Mouse (Mus musculus): ENCODE results near the gene Trpm3. TPM values are rescaled to one million over a fixed set of nuclear protein-coding genes. Genes with fewer than 3 reads are reported as not detected.

Trpm3 gene
- total RNA-seq (2014; fragmentation: Nextera tagmentation) (not detected in 2 replicates), total RNA-seq (2017) (not detected in 2 replicates)

DNA sequence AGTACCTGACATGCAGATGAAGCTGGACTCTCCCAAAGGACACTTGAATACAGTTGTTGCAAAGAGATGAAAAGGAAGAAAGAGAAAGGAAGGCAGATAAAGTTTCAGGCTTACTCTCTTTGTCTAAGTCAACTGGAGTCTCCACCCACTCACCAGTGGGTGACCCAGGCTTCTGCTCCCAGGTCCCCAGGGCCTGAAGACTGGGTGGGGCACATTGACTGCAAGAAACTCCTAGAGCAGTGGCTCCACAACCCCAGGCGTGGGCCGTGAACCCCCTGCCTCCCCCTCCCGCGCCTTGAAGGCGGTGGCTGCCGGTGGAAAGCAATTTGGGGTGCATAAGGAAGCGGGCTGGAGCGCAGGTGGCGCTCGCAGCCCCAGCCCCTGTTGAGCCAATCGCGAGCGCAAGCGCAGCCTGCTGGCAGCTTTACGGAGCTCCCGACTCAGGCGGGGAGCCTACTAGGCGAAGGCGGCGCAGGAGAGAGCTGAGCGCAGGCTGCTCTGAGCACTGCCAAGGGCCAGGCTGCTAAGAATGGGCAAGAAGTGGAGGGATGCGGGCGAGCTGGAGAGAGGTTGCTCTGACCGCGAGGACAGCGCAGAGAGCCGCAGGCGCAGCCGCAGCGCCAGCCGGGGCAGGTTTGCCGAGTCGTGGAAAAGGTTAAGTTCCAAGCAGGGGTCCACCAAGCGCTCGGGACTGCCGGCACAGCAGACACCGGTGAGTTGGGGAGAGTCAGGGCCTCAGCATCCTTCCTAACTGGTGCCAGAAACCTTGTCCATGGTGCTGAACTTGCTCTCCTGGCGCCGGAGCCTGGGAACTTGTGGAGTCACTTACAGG is at the start of gene Trpm3:
Gene Trpm3, plus strand, starts transcription at position 457 of the 832 bp plus-strand sequence.
- ATAC-seq (replicated peaks; ENCODE audit: low FRiP score, low TSS enrichment, poor library complexity, severe bottlenecking): peak; percentile 61; the same call in 1 of the 2 replicates

GRCm38 (mm10) chr19:22100582-22100981 is 38.3 kb upstream of the Trpm3 start:
- no peak for ATAC-seq (replicated peaks; ENCODE audit: low FRiP score, low TSS enrichment, poor library complexity, severe bottlenecking)

GRCm38 (mm10) chr19:22103865-22104264 is 35.0 kb upstream of the Trpm3 start:
- ATAC-seq (replicated peaks; ENCODE audit: low FRiP score, low TSS enrichment, poor library complexity, severe bottlenecking): no peak

DNA sequence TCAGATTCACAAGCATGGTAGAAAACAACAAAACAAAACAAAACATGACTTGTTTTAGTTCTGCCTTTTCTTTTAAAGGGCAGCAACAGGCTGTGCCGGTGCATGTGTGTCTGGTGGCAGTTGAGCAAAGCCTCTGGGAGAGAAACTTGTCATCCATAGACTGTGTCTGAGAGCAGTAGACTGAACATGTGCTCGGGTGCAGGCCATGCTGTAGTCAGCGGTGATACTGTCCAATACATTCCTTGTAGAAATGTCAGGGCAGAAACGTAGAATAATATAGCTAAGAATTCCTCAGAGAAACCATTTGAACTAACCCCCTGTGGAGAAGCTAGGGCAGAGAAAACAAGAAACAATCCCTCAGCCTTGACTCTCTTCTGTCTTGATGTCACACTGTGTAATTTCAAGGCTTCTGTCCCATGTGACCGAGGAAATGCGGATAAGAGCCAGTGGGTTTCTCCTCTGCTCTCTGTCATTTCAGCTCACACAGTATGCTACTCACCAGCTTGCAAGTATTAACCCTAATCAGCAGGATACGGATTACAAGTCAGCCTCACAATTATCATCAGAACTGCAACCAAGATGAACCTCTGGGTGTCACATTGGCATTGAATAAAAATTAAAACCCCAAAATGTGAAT is 33.9 kb upstream of the Trpm3 start:
- ATAC-seq (replicated peaks; ENCODE audit: low FRiP score, low TSS enrichment, poor library complexity, severe bottlenecking): no peak

- ATAC-seq (replicated peaks; ENCODE audit: low FRiP score, low TSS enrichment, poor library complexity, severe bottlenecking): no peak
Measured at GRCm38 (mm10) chr19:22105648-22106047, 33.2 kb upstream of the Trpm3 start.

GRCm38 (mm10) chr19:22108893-22109463 is 29.9 kb upstream of the Trpm3 start:
- no peak for ATAC-seq (replicated peaks; ENCODE audit: low FRiP score, low TSS enrichment, poor library complexity, severe bottlenecking)

DNA sequence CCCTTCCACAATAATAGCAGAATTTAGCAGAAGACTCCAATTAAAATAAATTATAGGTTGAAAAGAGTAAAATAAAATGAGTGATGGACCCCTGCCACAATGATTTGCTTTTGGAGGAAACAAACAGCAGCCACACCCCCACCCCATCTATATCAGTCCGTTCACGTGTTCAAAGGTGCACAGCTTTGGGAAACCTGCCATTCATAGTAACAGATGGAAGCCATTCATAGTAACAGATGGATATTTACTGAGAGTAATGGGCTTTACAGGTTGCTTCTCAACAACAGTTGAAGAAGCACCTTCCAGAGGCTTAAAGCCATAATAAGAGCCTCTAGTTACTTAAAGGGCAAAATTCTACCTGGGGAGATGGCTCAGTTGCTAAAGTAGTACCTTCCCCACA is 17.9 kb upstream of the Trpm3 start:
- ATAC-seq (replicated peaks; ENCODE audit: low FRiP score, low TSS enrichment, poor library complexity, severe bottlenecking): no peak

GRCm38 (mm10) chr19:22121631-22122030 is 17.2 kb upstream of the Trpm3 start:
- ATAC-seq (replicated peaks; ENCODE audit: low FRiP score, low TSS enrichment, poor library complexity, severe bottlenecking): no peak

DNA sequence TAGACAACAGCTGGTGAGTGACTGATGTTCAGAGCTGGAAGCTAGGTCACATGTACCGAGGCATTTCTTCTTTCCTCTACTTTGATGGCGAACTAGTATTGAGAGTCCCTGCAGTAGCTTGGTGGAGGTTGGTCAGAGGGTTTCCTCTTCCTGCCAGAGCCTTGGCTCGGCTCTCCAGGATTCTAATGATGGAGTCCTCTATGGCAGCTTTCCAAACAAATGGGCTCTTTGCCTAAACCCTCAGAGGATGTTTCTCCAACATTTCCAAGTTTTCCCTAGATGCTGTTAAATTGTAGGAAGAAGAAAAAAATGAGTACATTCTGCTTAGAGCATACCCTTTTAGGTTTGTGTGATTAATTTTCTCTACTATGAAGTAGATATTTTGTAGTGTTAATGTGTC is 6.2 kb upstream of the Trpm3 start:
- no peak for ATAC-seq (replicated peaks; ENCODE audit: low FRiP score, low TSS enrichment, poor library complexity, severe bottlenecking)

DNA sequence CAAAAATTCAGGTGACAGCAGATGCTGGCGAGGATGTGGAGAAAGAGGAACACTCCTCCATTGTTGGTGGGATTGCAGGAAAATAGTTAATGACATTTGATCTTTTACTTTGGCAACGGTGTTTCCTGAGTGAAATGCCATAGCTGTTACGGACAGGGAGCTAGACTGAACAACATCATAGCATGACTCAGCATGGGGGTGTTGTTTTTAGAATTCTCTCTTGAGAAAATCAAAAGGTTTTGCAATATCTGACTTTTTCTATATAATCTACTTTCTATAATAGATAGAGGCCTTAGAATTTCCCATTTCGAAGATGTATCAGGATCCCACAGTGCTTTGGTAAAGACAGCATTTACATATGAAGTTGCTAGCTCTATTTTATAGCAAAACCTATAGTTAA is 39.7 kb downstream of the Trpm3 start:
- ATAC-seq (replicated peaks; ENCODE audit: low FRiP score, low TSS enrichment, poor library complexity, severe bottlenecking): no peak

GRCm38 (mm10) chr19:22179017-22179416 is 40.2 kb downstream of the Trpm3 start:
- ATAC-seq (replicated peaks; ENCODE audit: low FRiP score, low TSS enrichment, poor library complexity, severe bottlenecking): no peak

GRCm38 (mm10) chr19:22180136-22180535 is 41.3 kb downstream of the Trpm3 start:
- ATAC-seq (replicated peaks; ENCODE audit: low FRiP score, low TSS enrichment, poor library complexity, severe bottlenecking): no peak

- no peak for ATAC-seq (replicated peaks; ENCODE audit: low FRiP score, low TSS enrichment, poor library complexity, severe bottlenecking)
Measured at GRCm38 (mm10) chr19:22189716-22190115, 50.9 kb downstream of the Trpm3 start.

GRCm38 (mm10) chr19:22222520-22222919 is 83.7 kb downstream of the Trpm3 start:
- no peak for ATAC-seq (replicated peaks; ENCODE audit: low FRiP score, low TSS enrichment, poor library complexity, severe bottlenecking)

- no peak for ATAC-seq (replicated peaks; ENCODE audit: low FRiP score, low TSS enrichment, poor library complexity, severe bottlenecking)
Measured at GRCm38 (mm10) chr19:22234187-22234586, 95.3 kb downstream of the Trpm3 start.

DNA sequence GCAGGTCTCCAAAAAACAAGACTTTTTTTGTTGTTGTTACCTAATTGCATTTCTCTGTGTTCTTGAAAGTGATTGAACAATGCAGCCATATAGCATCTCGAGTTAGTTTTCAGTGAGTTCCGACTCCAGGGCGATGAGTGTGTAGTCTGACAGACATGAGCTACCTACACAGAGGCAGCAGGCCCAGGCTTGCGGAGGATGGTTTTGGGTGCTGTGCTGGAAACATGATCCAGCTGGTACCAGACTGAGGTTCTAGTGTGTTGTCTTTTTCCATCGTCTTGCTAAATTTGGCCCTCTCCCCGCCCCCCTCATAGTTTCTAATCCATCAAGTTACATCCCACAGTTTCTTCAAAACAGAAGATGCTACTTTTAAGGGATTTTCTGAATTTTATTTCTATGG is 110.2 kb downstream of the Trpm3 start:
- no peak for ATAC-seq (replicated peaks; ENCODE audit: low FRiP score, low TSS enrichment, poor library complexity, severe bottlenecking)

DNA sequence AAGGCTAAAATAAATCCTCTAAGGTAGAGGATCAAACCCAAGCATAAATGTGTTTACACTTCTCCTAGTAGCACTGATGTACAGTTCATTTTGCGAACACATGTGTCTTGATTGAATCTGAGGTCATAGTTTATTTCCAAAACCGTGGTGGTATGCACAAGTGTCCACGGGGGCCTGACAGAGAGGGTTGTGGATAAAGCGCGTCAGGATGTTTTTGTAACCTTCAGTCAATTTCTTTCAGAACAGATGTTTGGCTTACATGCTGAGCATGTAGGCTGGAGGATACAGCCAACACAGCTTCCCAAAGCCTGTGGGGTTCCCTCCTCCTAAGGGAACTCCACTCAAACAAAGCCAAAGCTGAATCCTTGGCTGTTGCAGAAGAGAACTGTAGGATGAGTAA is 134.1 kb downstream of the Trpm3 start:
- ATAC-seq (replicated peaks; ENCODE audit: low FRiP score, low TSS enrichment, poor library complexity, severe bottlenecking): no peak

DNA sequence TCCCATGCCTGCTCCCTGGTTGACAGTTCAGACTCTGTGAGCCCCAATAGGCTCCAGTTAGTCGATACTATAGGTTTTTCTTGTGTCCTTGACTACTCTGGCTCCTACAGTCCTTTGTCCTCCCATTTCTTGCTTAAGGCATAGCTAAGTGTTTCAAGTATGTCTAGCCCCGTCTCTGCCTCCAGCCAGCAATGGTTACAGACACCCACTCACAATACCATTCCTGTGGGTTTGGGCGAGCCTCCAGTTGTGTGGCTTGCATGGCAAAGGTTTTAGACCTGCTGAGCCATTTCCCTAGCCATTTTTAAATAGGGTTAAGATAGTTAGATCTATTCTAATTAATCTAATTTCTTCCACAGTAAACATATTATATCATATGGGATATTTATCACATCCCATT is 145.8 kb downstream of the Trpm3 start:
- no peak for ATAC-seq (replicated peaks; ENCODE audit: low FRiP score, low TSS enrichment, poor library complexity, severe bottlenecking)

- no peak for ATAC-seq (replicated peaks; ENCODE audit: low FRiP score, low TSS enrichment, poor library complexity, severe bottlenecking)
Measured at GRCm38 (mm10) chr19:22292671-22293070, 153.8 kb downstream of the Trpm3 start.

DNA sequence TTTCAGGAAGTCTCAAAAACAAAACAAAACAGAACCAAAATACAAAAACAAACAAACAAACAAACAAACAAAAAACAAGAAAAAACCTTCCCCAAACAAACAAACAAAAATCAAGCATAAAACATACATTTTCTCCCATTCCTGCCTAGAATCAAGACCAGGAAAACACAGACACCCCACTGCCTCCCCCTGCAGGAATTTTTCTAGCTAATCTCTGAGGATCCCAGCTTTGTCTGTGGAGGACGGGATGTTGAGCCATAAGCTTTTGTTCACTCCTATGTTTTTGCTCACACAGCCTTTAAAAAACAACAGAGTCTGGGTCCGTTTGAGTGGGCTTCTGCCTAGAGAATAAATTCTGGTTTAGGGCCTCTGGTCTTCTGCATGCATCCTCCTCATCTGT is 162.1 kb downstream of the Trpm3 start:
- no peak for ATAC-seq (replicated peaks; ENCODE audit: low FRiP score, low TSS enrichment, poor library complexity, severe bottlenecking)

All from megakaryocyte-erythroid progenitor cell, adult 5-6 weeks (primary cell).